Mouse (Mus musculus): ENCODE measurements around the gene Gtf2e1.

Gtf2e1 gene

DNA sequence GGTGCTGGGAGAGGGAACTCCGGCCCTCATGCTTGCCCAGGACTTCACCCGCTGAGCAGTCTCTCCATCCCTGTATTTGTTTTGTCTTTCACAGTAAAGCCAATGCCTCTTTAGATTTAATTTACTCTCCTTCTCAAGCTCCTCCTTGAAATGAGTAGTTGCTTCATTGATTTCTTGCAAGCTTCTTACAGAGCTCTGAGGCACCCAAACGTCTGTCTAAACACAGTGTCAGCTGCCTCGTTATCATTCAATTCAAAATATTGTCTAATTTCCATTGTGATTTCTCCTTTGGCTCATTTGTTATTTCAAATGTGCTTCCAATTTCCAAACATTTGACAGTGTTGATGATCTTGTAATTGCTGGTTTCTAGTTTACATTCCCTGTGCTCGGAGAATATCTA lies 6.7 kb upstream of the Gtf2e1 start:
- no peak for DNase-seq (ENCODE audit: low spot score in 2 of 2)

DNA sequence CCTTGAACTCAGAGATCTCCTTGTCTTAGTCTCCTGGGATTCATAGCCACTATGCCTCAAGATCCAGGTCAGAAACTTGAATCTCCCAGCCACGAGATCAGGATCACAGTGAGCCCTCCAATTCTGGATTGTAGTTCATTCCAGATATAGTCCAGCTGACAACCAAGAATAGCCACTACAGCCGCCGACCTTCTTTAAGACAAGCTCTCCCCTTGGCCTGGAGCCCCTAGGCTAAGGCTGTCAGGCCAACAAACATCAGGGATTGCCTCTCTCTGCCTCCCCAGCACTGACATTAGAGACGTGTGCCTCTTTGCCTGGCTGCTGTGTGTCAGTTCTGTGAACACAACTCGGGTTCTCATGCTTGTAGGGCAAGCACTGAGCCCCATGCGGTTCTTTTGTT lies 1.2 kb upstream of the Gtf2e1 start:
- DNase-seq (ENCODE audit: low spot score in 2 of 2), result no peak

DNA sequence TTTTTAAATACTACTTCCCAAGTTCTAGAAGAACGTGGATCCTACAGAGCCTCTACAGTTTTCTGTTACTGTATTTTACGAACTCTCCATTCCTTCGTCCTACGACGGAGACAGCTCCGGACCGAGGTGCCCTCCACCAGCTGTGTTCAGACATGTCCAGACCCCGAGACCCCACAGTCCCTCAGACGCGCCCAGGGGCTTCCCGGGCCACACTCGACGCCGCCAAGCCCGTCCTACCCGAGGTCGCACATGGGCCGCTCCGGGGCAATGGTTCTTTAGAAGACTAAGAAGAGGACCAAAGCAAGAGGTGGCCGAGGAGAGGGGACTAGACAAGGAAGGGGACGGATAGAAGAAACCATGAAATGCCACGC lies 364 bp downstream of the Gtf2e1 start:
- no peak for DNase-seq (ENCODE audit: low spot score in 2 of 2)

DNA sequence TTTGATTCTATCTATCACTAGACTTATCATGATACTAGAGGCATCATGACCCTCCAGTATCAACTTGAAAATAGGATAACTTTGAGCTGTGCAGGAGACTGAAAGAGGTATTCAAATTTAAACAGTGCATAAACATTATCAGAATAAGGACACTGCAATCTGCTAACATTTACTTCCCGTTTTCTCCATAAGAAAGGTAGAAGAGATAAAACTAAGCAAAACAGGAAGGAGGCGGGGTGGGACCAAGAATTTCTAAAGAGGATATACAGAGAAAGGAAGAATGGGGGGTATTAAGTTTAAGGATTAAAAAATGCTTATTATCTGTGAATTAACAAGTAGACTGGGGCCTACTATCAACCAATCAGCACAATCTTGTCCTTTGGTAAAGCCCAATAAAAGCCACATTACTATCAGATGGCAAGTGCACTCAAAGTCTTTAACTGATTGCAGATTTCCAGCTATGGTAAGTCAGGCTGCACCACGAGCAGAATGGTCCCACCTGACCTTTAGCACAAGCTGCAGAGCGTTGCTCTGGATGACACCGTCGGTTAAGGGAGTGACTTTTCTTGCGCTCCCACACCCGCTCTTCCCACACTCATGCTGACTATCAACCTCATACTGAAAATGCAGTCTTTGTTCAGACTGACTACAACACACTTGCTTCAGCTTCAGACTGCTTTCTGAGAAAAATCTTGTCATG lies 6.1 kb downstream of the Gtf2e1 start:
- DNase-seq (ENCODE audit: low spot score in 2 of 2), result no peak

DNA sequence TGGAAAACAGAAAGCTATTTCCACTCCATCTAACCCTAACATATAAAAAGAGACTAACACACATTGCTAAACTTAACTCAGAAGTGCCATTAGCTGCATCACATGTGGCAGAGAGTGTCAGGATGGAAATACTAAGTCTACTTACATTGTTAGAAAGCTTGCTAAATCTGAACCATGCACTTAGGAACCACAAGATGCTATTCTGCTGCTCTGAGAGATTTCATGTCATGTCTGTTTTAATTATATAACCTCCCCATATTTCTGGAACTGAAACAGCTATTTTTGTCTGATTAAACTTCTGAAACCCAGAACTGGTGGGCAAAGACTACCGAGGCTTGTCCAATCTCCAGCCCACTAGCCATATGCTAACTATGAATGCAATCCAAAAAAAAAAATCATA lies 7.5 kb downstream of the Gtf2e1 start:
- DNase-seq (ENCODE audit: low spot score in 2 of 2), result no peak

DNA sequence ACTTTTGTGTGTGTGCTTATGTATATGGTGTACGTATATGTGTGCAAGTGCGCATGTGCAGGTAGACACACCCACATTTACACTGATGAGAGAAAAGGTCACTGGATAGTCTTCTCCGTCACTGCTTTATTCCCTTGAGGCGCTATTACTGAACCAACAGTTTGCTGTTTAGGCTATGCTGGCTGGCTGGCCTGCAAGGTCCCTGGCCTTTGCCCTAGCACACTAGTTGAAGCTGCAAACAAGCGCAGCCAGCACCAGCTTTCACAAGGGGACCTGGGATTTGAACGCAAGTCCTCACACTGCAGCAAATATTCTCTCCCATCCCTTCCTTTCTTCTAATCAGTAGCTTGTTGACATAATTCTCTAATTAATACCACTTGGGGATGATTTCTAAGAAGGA lies 9.4 kb downstream of the Gtf2e1 start:
- DNase-seq (ENCODE audit: low spot score in 2 of 2), result no peak

GRCm38 (mm10) chr16:37526688-37527223 lies 12.8 kb downstream of the Gtf2e1 start:
- no peak for DNase-seq (ENCODE audit: low spot score in 2 of 2)

DNA sequence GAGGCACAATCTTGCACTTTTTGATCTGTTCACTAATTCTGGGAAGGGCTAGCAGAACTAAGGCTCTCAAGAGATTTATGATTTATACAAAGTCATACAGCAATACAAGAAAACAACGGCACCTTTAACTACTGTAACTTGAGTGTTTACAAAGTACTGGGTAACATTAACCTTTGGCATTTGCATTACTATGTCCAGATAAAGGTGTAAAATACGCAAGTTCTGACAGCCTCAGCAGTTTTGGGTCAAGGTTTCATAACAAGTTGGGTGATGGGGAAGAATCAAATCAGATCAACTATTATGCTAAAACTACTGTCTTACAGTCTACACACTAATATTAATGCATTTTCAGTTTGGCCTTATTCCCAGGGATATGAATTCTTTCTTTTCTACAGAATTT lies 14.5 kb downstream of the Gtf2e1 start:
- DNase-seq (ENCODE audit: low spot score in 2 of 2), result no peak

GRCm38 (mm10) chr16:37522100-37522697 lies 17.4 kb downstream of the Gtf2e1 start:
- DNase-seq (ENCODE audit: low spot score in 2 of 2), result no peak

DNA sequence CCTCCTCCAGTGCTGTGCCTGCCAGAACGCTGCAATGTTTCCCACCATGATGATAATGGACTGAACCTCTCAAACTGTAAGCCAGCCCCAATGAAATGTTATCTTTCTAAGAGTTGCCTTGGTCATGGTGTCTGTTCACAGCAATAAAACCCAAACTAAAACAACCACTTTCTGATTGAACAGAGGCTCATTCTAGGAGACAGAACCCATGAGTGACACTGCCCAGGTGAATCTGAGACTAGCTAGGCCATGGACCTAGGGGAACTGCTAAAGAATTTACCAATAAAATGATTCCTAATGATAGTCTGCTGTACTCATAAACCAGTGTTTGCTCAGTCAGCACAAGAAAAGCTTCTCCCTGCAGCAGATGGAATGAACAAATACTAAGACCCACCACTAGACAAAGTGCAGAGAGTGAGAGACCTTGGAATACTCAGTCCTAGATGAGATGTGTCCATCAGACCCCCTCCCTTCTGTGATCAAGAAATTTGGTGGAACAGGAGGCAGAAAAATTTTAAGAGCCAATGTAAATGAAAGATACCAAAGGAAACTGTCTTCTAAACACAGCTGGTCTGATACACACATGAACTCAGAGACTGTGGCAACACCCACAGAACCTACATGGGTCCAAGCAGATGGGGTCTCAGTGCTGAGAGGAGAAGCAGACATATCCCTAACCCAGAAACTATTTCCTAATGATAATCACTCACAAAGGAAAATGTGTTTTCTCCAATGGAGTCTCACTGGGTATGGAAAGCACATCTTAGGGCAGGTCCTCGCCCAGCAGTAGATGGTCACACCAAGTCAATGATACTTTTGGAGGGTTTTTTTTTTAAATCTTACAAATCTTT lies 19.2 kb downstream of the Gtf2e1 start:
- DNase-seq (ENCODE audit: low spot score in 2 of 2), result no peak

DNA sequence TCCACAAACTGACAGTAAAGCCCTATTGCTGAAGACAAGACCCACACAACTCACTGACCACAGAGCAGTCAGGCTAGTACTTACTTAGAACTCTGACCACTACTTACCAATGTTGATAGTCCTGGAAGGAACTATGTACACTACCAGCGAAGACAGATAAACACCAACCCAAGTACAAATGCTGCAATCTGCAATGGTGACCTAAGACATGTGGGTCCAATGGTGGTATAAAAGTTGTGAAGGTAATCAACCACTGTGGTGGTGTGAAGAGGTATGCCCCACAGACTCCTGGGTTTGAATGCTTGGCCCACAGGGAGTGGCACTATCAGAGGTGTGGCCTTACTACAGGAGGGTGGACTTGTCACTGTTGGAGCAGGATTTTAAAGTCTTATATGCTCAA lies 19.9 kb downstream of the Gtf2e1 start:
- no peak for DNase-seq (ENCODE audit: low spot score in 2 of 2)

DNA sequence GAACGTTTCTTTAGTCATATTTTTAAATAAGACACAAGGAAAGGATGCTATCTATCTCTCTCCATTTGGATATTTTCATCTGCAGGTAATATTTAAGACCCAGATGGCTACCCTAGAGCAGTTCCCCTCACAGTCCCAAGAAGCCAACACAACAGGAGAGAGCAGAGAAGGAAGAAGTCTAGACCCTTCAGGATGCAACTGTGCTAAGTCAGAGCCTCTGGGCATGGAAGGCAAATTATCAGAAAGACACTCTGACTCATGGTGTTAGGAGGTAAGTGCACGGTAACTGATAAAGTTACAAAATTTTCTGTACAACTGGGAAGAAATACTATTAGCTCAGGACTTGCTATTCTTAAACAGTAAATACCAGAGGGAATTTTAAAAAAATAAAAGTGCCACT lies 20.9 kb downstream of the Gtf2e1 start:
- DNase-seq (ENCODE audit: low spot score in 2 of 2), result no peak

GRCm38 (mm10) chr16:37517596-37518211 lies 21.9 kb downstream of the Gtf2e1 start:
- DNase-seq (ENCODE audit: low spot score in 2 of 2), result no peak

DNA sequence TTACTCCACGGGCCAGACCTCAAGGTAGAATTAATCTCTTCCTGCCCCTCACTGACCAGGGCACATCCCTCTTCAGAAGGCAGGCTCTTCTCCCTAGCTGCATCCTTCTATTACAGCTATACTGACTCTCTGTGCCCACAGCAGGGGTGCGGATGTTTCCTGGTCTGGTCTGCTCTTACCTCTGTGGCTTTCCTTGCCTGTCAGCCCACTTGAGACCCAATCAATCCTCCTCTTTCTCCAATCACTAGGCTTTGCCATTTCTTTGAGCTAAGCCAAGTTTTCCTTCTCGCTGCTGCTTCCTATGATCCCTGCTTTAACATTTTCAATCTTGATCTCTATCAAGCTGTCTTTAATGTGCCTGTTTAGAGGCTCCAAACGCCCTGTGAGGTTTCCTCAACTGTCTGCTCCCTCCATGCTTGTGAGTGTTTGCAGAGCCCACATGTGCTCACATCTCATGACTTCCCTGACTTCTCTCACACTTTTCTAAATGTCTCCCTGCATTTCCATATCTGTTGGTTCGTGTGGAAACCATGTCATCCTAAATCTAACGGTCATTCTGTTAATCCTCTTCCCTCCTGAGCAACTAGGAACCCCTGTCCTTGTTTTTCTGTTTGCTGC lies 23.1 kb downstream of the Gtf2e1 start:
- DNase-seq (ENCODE audit: low spot score in 2 of 2), result no peak

GRCm38 (mm10) chr16:37514644-37515043 lies 24.9 kb downstream of the Gtf2e1 start:
- DNase-seq (ENCODE audit: low spot score in 2 of 2), result no peak

GRCm38 (mm10) chr16:37511489-37511888 lies 28.1 kb downstream of the Gtf2e1 start:
- no peak for DNase-seq (ENCODE audit: low spot score in 2 of 2)

GRCm38 (mm10) chr16:37506751-37507150 lies 32.8 kb downstream of the Gtf2e1 start:
- no peak for DNase-seq (ENCODE audit: low spot score in 2 of 2)

GRCm38 (mm10) chr16:37504517-37504916 lies 35.1 kb downstream of the Gtf2e1 start:
- no peak for DNase-seq (ENCODE audit: low spot score in 2 of 2)

DNA sequence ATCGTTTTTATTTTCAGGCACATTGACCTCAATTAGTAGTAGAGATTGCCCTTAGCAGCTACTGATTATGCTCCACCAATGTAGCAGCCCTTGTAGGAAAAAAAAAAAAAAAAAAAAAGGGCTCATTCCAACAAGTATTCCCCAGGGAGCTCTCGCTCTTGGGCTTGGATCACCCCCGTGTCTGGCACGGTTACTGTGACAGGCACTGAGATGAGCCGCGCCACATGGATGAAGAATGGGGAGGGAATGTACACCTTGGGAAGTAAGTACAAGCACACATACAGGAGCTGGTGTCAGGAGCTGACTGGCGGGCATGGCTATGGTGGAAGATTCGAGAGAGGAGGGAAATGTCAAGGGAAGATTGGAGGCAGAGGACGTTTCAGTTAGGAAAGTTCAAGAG lies 41.0 kb downstream of the Gtf2e1 start:
- DNase-seq (ENCODE audit: low spot score in 2 of 2), result no peak

GRCm38 (mm10) chr16:37495017-37495416 lies 44.6 kb downstream of the Gtf2e1 start:
- no peak for DNase-seq (ENCODE audit: low spot score in 2 of 2)

- no peak for DNase-seq (ENCODE audit: low spot score in 2 of 2)
Observed at GRCm38 (mm10) chr16:37486826-37487612, 52.6 kb downstream of the Gtf2e1 start.
